Mouse (Mus musculus) midbrain, embryonic 11.5 days (tissue): ENCODE data around the gene Camsap2. TPM values are rescaled to one million over a fixed set of nuclear protein-coding genes. Genes with fewer than 3 reads are reported as not detected.

Experiments
- ATAC-seq: fragments of 200-750 bp; cut with Nextera tagmentation; 2 replicates; pipeline ENCODE4 v1.8.0; 2017; ENCODE audit warnings: moderate TSS enrichment, moderate library complexity; ENCODE audit not compliant: low FRiP score
- DNase-seq: peaks from one replicate; pipeline ENCODE4 v3.0.0; 2015; ENCODE audit warnings: low spot score; ENCODE audit errors: missing footprints
- H3K27ac ChIP-seq: fragments of 300-500 bp; sonication (generic); 2 replicates; pipeline ENCODE4 v1.5.1; 2014; ENCODE audit warnings: low read depth, low read length
- H3K27me3 ChIP-seq: fragments of 300-500 bp; sonication (generic); 2 replicates; pipeline ENCODE4 v1.6.1; 2014; ENCODE audit warnings: mild to moderate bottlenecking, low read length, moderate library complexity, mixed read lengths; ENCODE audit not compliant: control insufficient read depth, insufficient read depth
- H3K36me3 ChIP-seq: fragments of 300-500 bp; sonication (generic); 2 replicates; pipeline ENCODE4 v1.6.1; 2014; ENCODE audit warnings: mild to moderate bottlenecking, low read length, moderate library complexity, mixed read lengths; ENCODE audit not compliant: control insufficient read depth, insufficient read depth
- H3K4me1 ChIP-seq: fragments of 300-500 bp; sonication (generic); 2 replicates; pipeline ENCODE4 v1.6.1; 2014; ENCODE audit warnings: low read length; ENCODE audit not compliant: control insufficient read depth, insufficient read depth
- H3K4me2 ChIP-seq: fragments of 300-500 bp; sonication (generic); 2 replicates; pipeline ENCODE4 v1.6.1; 2014; ENCODE audit warnings: mild to moderate bottlenecking, moderate library complexity
- H3K4me3 ChIP-seq: fragments of 300-500 bp; sonication (generic); 2 replicates; pipeline ENCODE4 v1.5.1; 2014; ENCODE audit warnings: low read depth, low read length
- H3K9ac ChIP-seq: fragments of 300-500 bp; sonication (generic); 2 replicates; pipeline ENCODE4 v1.6.1; 2014; ENCODE audit warnings: low read length
- H3K9me3 ChIP-seq: fragments of 300-500 bp; sonication (generic); 2 replicates; pipeline ENCODE4 v1.6.1; 2016; ENCODE audit warnings: low read length; ENCODE audit not compliant: control insufficient read depth
- WGBS: fragments of 180-500 bp; shearing (Covaris S2); extraction: QIAGEN DNeasy Blood & Tissue Kit; methylation state at CpG from one replicate; pipeline ENCODE4 v1.1.7; 2014; 5-methylcytosine and 5-hydroxymethylcytosine counted together
- polyA plus RNA-seq: library from polyadenylated mRNA; unstranded; fragments of >200 nt; fragmentation: Nextera tagmentation; extraction: Ambion mirVana; gene quantifications from 2 replicates; pipeline ENCODE4 v1.2.1, GENCODE M21; 2014

Camsap2 gene
- 32.7 and 35.3 TPM in 2 replicates for polyA plus RNA-seq

DNA sequence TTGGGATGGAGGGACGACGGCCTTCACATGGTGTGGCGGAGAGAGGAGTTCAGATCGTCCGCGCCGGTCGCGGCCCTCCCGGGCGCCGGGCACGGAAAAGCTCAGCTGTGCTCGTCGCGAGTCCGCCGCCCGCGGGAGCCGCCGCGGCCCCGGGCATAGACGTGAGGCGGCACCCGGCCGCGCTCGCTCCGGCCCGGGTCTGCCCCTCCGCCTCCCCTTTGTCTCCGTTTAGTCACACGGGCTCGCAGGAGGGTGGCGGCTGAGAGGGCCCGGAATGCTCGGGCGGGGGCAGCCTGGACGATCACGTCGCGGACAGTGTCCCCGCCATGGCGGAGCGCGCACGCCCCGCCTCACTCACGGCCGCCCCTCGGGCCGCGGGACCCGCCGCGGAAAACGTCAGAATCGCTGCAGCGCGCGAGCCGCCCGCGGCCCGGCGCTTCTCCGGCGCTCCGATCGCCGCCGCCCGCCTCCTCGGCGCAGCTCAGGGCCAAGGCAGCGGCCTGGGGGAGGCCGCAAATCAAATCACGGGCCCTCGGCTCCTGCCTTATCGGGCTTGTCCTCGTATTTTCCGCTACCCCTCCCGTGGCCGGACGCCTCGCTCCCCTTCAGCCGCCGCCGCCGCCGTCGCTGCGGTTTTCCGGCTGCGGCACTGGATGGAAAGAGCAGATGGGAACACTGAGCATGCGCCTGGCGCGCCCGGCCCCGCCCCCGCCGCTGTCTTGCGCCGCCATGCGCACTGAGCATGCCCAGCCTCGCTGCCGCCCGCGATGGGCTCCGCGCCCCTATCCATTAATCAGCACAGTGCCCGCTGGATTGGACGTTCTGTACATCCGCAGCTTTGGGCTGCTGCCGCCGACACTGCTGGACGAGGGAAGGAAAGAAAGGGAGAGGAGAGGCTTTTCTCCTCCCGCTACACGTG, at the start of gene Camsap2:
Gene Camsap2 (minus strand): TSS at position 651 of the 919 bp plus-strand sequence.
- Histone ChIP-seq H3K4me2 (peak within 1 kb of the TSS; percentile 53), H3K27ac (peak within 1 kb of the TSS; percentile 92), H3K27me3 (no peaks in the 10 kb centered on the region; the same call in 1 of the 2 replicates), H3K4me3 (peak within 1 kb of the TSS; percentile 93), H3K9ac (peak within 1 kb of the TSS; percentile 97), H3K9me3 (no peaks in the 10 kb centered on the region), H3K36me3 (no peaks in the 10 kb centered on the region), H3K4me1 (peaks cover 17% of the 10 kb centered on the region)
- ATAC-seq, result peak; percentile 98
- under 1% methylated on average over 113 of the region's 121 CpGs for WGBS
- DNase-seq, result peak; percentile 99

DNA sequence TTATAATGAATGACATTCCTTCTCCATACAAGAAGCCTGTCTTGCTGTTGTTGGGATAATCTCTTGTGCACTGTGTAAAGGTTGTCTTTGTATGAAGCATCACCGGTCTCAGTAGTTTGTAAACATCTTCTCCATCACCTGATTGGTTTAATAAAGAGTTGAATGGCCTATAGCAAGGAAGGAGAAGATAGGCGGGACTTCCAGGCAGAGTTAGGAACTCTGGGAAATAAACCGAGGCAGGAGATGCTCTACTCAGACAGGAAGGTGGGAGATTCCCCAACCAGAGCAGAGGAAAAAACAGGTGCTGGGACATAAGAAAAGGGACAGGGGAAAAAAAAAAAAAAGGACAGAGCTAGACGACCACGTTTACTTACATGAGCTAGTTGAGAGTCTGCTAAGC, 49.2 kb upstream of the Camsap2 start:
- Histone ChIP-seq H3K9me3 (no peaks in the 10 kb centered on the region), H3K4me2 (peak overlapping the region; percentile 18; the same call in 1 of the 2 replicates), H3K27ac (no peak overlapping the region), H3K36me3 (no peaks in the 10 kb centered on the region), H3K4me3 (no peak overlapping the region), H3K4me1 (no peaks in the 10 kb centered on the region), H3K27me3 (no peaks in the 10 kb centered on the region), H3K9ac (no peak overlapping the region)
- ATAC-seq (no peak), DNase-seq (peak; percentile 81)
- WGBS, result 34% methylated on average over 5 of the region's 5 CpGs

DNA sequence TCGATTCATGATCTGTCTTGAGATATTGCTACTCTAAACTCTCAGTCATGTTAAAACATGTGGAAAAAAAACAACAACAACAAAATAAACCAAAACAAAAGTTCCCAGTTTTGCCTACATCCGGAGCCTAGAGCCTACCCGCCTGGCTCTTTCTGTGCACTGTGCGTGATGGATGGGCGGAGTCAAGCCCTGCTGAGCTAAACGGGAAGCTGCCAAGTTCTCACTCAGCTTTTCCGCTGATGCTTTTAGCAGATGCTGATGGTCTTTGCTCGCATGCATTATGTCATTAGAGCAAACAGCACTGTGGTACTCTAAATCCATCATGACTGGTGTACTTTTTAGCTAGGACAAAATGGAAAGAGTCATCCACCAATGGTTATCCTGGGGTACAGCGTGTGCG, 48.6 kb upstream of the Camsap2 start:
- no peak for ATAC-seq
- H3K9ac ChIP-seq, result no peak overlapping the region
- peak overlapping the region; percentile 18; the same call in 1 of the 2 replicates for H3K4me2 ChIP-seq
- no peaks in the 10 kb centered on the region for H3K4me1 ChIP-seq
- no peak overlapping the region for H3K4me3 ChIP-seq
- H3K9me3 ChIP-seq, result no peaks in the 10 kb centered on the region
- H3K36me3 ChIP-seq, result no peaks in the 10 kb centered on the region
- DNase-seq, result peak; percentile 82
- WGBS, result 43% methylated on average over 10 of the region's 10 CpGs
- no peaks in the 10 kb centered on the region for H3K27me3 ChIP-seq
- no peak overlapping the region for H3K27ac ChIP-seq

DNA sequence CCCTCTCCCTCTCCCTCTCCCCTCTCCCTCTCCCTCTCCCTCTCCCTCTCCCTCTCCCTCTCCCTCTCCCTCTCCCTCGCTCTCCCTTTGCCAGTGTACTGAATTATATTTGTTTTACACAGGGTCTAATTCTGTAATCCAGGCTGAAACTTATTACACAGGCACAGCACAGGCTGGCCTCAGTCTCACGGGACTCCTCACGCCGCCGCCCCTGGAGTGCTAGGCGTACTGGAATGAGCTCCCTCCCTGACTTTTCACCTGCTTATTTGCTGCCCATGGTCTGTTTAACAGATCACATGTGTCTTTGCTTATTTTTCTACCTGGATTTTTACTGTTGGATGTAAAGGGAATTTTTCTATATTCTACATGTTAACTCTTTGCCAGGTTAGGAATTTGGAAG, 41.0 kb upstream of the Camsap2 start:
- ATAC-seq, result no peak
- DNase-seq, result peak; percentile 80
- H3K27ac ChIP-seq, result no peak overlapping the region
- H3K27me3 ChIP-seq, result no peaks in the 10 kb centered on the region
- no peak overlapping the region for H3K9ac ChIP-seq
- no peak overlapping the region for H3K4me3 ChIP-seq
- H3K4me2 ChIP-seq, result no peak overlapping the region
- no peaks in the 10 kb centered on the region for H3K9me3 ChIP-seq
- H3K36me3 ChIP-seq, result no peaks in the 10 kb centered on the region
- no peaks in the 10 kb centered on the region for H3K4me1 ChIP-seq
- WGBS, result 30% methylated on average over 5 of the region's 6 CpGs

DNA sequence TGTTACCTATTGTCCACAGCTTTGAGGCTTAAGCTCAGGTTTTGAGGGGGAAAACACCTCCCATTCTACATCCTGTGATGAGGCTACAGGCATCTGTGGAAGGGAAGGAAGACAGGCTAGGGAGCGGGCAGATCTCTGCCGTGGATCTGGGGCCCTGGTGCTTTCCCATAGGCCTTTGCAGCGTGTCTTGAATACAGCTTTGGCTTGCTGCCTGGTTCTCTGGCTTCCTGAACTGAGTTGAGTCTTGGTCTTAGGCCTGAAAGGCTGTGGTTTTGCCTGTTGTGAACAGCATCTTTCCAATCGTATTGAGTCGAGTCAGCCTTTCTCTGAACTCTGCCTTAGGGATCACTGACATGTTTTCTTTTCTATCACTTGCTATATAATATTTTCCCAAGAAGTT, 35.7 kb upstream of the Camsap2 start:
- peak; percentile 59 for DNase-seq
- H3K4me3 ChIP-seq, result no peak overlapping the region
- no peak overlapping the region for H3K27ac ChIP-seq
- no peaks in the 10 kb centered on the region for H3K9me3 ChIP-seq
- no peaks in the 10 kb centered on the region for H3K4me1 ChIP-seq
- no peak for ATAC-seq
- H3K27me3 ChIP-seq, result no peaks in the 10 kb centered on the region
- no peaks in the 10 kb centered on the region for H3K36me3 ChIP-seq
- 83% methylated on average over 5 of the region's 5 CpGs for WGBS
- no peak overlapping the region for H3K4me2 ChIP-seq
- no peak overlapping the region for H3K9ac ChIP-seq

DNA sequence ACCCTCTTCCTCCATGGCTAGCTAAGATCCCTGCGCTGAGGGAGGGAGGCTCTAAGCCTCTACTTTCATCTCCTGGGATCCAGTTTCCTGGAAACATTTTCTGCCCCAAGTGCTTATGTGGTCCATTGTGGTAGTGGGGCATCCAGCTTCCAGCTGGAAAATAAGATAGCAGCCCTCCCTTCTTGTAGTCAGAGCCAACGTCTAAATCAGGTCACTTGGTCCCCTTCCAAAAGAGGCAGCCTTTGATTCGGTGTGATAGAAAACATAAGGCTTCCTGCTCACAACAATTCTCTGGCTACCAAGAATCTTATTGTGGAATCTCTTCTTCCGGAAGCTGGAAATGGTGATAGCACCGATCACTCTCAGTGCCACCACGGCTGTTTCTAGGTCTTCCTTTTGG, 35.3 kb upstream of the Camsap2 start:
- Histone ChIP-seq H3K36me3 (no peaks in the 10 kb centered on the region), H3K27ac (no peak overlapping the region), H3K9ac (no peak overlapping the region), H3K9me3 (no peaks in the 10 kb centered on the region), H3K4me1 (no peaks in the 10 kb centered on the region), H3K4me2 (no peak overlapping the region), H3K4me3 (no peak overlapping the region), H3K27me3 (no peaks in the 10 kb centered on the region)
- 88% methylated on average over 6 of the region's 6 CpGs for WGBS
- peak; percentile 45 for DNase-seq
- ATAC-seq, result no peak

DNA sequence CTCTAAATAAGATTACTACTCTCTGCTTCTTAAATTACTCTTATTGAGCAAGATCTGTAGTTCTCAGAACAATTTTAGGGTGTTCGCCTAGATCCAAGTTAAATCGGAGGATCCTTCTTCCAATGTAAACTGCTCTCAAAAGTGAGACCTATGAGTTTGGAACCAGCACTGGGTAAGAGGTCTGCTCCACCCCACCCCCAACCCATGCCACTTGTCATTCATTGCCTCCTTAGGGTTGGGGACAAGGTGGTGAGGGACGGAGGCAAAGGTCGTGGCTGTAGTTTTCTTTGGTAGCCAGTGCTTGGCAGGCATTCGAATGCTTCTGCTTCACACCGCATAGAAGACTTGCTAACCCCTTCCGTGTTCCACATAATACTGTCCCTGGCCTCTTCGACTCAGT, 34.7 kb upstream of the Camsap2 start:
- ATAC-seq, result no peak
- no peak overlapping the region for H3K9ac ChIP-seq
- no peak overlapping the region for H3K27ac ChIP-seq
- no peak overlapping the region for H3K4me2 ChIP-seq
- no peak overlapping the region for H3K4me3 ChIP-seq
- no peaks in the 10 kb centered on the region for H3K27me3 ChIP-seq
- no peaks in the 10 kb centered on the region for H3K36me3 ChIP-seq
- no peak for DNase-seq
- WGBS, result 91% methylated on average over 8 of the region's 8 CpGs
- H3K4me1 ChIP-seq, result no peaks in the 10 kb centered on the region
- no peaks in the 10 kb centered on the region for H3K9me3 ChIP-seq

DNA sequence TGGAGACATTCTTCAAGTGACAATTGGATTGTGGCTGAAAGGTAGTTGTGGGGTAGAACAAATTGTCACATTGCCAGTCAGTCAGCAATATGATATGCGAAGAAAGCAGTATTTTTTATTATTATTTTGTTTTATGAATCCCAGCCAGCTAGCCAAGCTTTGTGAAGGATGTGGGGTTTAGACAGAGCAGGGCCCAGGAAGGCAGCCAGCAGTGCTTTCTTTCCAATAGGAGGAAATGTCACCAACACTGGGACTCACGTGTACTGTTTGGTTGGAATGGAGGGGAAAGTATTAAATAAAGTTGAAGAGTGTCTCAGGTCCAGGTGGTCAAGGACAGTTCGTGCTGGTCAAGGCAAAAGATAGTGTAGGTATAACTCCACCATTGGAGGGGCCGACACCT, 34.3 kb upstream of the Camsap2 start:
- 90% methylated on average over 4 of the region's 4 CpGs for WGBS
- ATAC-seq, result no peak

DNA sequence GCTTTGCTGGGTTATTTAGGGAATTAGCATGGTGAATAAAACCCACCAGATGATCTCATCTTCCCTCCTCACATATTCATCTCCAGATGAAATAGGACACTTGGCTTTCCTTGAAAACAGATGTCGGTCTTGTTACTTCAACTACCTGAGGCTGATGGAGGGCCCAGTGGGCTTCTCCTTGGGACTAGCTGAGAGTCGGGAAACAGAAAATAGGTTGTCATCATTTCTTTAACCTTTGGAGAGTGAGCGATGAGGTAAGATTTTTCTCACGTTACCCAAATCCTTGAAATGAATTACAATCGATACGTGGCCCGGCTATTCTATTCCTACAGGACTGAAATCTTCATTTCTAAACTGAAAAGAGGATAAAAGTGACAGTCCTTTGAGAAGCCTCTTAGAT, 33.4 kb upstream of the Camsap2 start:
- ATAC-seq, result no peak

More for the DNA sequence above, 34.3 kb upstream of the Camsap2 start:
- no peak overlapping the region for H3K4me3 ChIP-seq
- no peak overlapping the region for H3K27ac ChIP-seq
- no peak overlapping the region for H3K9ac ChIP-seq
- no peaks in the 10 kb centered on the region for H3K9me3 ChIP-seq
- no peaks in the 10 kb centered on the region for H3K4me1 ChIP-seq
- H3K36me3 ChIP-seq, result no peaks in the 10 kb centered on the region
- no peak overlapping the region for H3K4me2 ChIP-seq
- DNase-seq, result peak; percentile 21
- no peaks in the 10 kb centered on the region for H3K27me3 ChIP-seq

More for the DNA sequence above, 33.4 kb upstream of the Camsap2 start:
- Histone ChIP-seq H3K27me3 (no peaks in the 10 kb centered on the region), H3K4me2 (no peak overlapping the region), H3K4me1 (no peaks in the 10 kb centered on the region), H3K27ac (no peak overlapping the region), H3K4me3 (no peak overlapping the region), H3K36me3 (no peaks in the 10 kb centered on the region), H3K9ac (no peak overlapping the region), H3K9me3 (no peaks in the 10 kb centered on the region)
- 95% methylated on average over 7 of the region's 7 CpGs for WGBS
- peak; percentile 67 for DNase-seq
